Mouse (Mus musculus): ENCODE results near the gene Glt8d2. TPM values are rescaled to one million over a fixed set of nuclear protein-coding genes. Genes with fewer than 3 reads are reported as not detected.

Glt8d2 gene
- 1.3 and 1.7 TPM in 2 replicates for polyA plus RNA-seq (2015; fragmentation: Nextera tagmentation; extraction: Ambion mirVana)

DNA sequence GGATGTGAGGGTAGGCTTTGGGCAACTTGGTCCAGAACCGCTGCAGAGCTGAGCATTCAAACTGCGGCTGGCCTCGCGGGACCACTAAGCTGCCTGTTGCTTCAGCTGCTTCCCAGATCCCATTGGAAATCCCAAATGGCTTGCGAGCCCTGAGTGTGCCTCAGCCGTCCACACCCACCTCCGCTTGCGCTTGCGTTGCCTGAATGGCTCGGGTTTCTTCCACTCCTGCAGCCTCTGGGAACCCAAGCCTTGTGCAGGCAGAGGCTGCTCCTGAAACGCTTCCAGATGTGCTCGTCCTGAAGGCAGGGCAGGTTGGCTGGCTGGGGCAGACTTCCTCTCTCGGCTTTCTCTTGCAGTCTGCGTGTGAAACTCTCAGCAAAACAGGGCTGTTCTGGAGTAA lies at the start of gene Glt8d2:
Glt8d2 (minus strand) TSS at position 157 of the 400 bp plus-strand sequence.
- ATAC-seq: no peak
- WGBS: 7% methylated on average over 14 of the region's 14 CpGs
- Histone ChIP-seq H3K4me1 (replicated peaks) (peaks cover 7% of the 10 kb centered on the region), H3K9me3 (no peaks in the 10 kb centered on the region), H3K27ac (no peak within 1 kb of the TSS), H3K27me3 (0 out of 2 replicates have a peak, but pooled peaks cover 3% of the 10 kb centered on the region), H3K9ac (replicated peaks) (0 out of 2 replicates have a peak within 1 kb of the TSS, but pooled peaks have one; percentile 32), H3K4me3 (replicated peaks) (no peak within 1 kb of the TSS; the same call in 1 of the 2 replicates), H3K4me2 (replicated peaks) (peak within 1 kb of the TSS; percentile 32), H3K36me3 (no peaks in the 10 kb centered on the region)

DNA sequence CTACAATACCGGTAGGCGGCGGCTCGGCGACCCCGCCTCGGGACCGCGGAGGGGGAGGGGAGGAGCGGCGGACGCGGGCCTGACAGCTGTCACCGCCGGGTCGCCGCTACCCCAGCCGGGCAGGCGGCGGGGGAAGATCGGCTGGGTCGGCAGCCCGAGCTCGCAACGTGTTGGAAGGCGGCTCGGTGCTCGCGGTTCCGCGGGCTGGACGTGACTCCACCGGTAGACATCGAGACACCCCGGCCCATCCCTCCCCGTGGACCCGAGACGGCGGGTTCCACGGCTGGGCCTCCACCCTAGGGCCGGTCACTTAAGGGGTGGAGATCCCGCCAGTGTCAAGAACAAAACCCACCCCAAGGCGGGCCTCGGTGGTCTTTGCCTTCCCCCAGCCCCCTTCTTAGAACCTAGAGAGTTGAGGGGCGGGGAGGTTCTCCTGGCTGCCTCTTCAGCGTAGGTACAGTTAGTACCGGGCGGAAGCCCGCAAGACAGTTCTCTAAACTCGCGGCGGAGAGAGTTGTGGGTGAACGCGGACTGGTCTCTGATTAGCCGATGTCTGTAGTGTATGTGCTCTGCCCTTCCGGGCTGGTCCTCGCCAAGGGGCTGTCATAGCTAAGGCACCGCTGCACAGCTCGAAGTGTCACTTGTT lies 9.0 kb upstream of the Glt8d2 start:
- H3K9ac ChIP-seq (replicated peaks): peak overlapping the region; percentile 87
- H3K27ac ChIP-seq: peak overlapping the region; percentile 87
- H3K36me3 ChIP-seq: peaks cover 8% of the 10 kb centered on the region; the same call in 1 of the 2 replicates
- peak overlapping the region; percentile 89 for H3K4me2 ChIP-seq (replicated peaks)
- peak overlapping the region; percentile 93 for H3K4me3 ChIP-seq (replicated peaks)
- H3K4me1 ChIP-seq (replicated peaks): peaks cover 15% of the 10 kb centered on the region
- peak; percentile 86 for ATAC-seq
- no peaks in the 10 kb centered on the region for H3K9me3 ChIP-seq
- H3K27me3 ChIP-seq: no peaks in the 10 kb centered on the region
- under 1% methylated on average over 38 of the region's 59 CpGs for WGBS

DNA sequence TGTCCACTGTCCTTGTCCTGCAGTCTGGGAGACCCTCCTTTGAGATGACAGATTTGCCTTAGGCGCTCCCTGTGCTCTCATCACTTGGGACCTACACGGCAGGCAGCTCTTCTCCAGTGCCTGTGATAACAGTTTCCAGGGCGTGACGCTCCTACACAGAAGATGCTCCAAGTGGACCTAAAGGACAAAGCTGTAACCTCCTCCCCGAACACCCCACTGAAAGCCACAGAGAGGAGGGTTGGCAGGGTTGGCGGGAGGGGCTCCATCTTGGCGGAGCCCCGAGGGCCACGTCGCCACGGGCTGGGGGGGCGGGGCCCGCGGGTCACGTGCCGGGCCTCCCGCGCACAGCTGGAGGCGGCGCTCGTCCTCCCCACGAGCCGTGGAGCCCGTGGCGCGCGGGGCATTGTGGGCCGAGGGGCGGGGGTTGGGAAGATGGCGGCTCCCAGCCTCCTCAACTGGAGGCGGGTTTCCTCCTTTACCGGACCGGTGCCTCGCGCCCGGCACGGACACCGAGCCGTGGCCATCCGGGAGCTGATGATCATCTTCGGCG lies 8.3 kb upstream of the Glt8d2 start:
- H3K4me3 ChIP-seq (replicated peaks): peak overlapping the region; percentile 93
- peak overlapping the region; percentile 87 for H3K9ac ChIP-seq (replicated peaks)
- H3K27ac ChIP-seq: peak overlapping the region; percentile 87
- H3K9me3 ChIP-seq: no peaks in the 10 kb centered on the region
- under 1% methylated on average over 42 of the region's 42 CpGs for WGBS
- peaks cover 8% of the 10 kb centered on the region; the same call in 1 of the 2 replicates for H3K36me3 ChIP-seq
- peak; percentile 95 for ATAC-seq
- peaks cover 15% of the 10 kb centered on the region for H3K4me1 ChIP-seq (replicated peaks)
- H3K27me3 ChIP-seq: no peaks in the 10 kb centered on the region
- peak overlapping the region; percentile 89 for H3K4me2 ChIP-seq (replicated peaks)

DNA sequence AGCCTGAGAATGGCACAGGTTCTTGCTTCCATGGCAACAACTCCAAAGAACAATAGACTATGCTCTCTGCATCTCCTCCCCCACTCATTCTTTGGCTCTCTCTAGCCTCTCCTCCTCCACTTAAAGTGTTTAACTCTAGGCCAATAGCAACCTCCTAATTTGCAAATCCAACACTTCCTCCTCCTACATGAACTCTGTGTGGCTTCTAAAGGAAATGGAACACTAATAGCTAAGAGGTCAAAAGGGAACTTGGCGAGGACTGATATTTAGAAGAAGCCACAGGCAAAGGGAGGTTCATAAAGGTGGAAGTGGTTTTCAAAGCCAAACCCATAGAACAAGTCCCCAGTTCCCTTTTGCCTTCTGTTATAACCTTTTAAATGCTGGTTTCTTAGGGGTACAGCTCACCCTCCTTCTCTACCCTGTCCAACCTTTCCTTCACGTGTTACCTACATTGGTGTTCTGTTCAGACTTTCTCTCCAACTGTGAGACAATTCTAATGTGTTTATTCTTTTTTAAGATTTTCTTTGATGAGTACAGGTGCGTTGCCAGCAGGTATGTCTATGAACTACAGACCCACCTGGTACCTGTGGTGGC lies 7.0 kb upstream of the Glt8d2 start:
- ATAC-seq: no peak
- Histone ChIP-seq H3K4me1 (replicated peaks) (peaks cover 15% of the 10 kb centered on the region), H3K4me2 (replicated peaks) (no peak overlapping the region), H3K27me3 (no peaks in the 10 kb centered on the region), H3K9ac (replicated peaks) (no peak overlapping the region), H3K27ac (no peak overlapping the region), H3K36me3 (peaks cover 6% of the 10 kb centered on the region; the same call in 1 of the 2 replicates), H3K9me3 (no peaks in the 10 kb centered on the region), H3K4me3 (replicated peaks) (no peak overlapping the region)
- WGBS: 81% methylated on average over 3 of the region's 3 CpGs

DNA sequence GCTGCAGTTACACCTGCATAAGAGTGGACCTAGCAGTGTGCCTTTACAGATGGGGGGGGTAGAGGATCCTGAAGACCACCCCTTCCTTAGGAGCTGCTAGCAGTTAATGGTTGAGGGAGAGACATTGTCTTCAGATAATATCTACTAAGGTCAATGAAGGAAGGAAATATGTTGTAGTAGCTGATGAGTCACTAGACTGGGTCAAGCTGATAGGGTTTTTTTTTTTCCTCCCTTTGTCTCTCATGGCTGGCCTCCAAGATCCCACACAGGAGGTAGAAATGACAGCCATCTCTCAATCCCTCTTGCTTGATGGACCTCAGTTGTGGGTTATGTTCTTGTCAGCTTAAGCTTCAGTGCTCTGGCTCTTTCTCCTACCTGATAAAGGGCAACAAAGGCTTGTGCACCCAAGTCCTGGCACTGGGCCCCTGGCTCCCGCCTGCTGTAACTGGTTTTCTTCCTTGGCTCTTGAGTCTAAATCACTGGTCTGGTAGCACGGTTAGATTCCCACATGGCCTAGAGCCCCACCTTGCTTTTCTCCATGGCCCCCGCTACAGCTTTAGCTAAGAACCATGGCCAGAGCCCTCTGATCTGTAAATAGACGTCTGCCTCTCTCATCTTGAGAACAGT lies 6.1 kb upstream of the Glt8d2 start:
- no peak for ATAC-seq
- no peak overlapping the region for H3K9ac ChIP-seq (replicated peaks)
- no peak overlapping the region for H3K4me2 ChIP-seq (replicated peaks)
- H3K36me3 ChIP-seq: peaks cover 4% of the 10 kb centered on the region; the same call in 1 of the 2 replicates
- H3K4me3 ChIP-seq (replicated peaks): no peak overlapping the region
- peaks cover 15% of the 10 kb centered on the region for H3K4me1 ChIP-seq (replicated peaks)
- 78% methylated on average over 4 of the region's 4 CpGs for WGBS
- H3K27ac ChIP-seq: no peak overlapping the region
- H3K27me3 ChIP-seq: no peaks in the 10 kb centered on the region
- no peaks in the 10 kb centered on the region for H3K9me3 ChIP-seq

DNA sequence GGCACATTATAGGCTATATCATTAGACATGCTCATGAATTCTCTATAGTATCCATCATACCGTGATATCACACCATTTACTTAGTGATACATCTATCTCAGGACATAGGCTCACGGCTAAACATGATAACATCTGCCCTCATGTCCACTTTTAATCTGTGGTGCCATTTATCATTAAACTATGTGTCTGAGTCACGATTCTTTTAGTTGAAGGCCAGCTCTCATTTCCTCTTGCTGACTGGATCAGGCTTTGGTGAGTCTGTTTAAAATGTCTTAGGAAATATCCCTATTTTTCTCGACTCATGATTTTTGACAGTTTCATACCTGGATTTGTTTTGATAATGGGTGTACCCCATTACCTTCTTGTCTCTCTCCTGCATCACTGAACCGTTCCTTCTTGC lies 5.5 kb upstream of the Glt8d2 start, which contains the start of gene Hcfc2:
Hcfc2 (plus strand) TSS at position 205 of the 400 bp plus-strand sequence.
- WGBS: 89% methylated on average over 5 of the region's 5 CpGs

DNA sequence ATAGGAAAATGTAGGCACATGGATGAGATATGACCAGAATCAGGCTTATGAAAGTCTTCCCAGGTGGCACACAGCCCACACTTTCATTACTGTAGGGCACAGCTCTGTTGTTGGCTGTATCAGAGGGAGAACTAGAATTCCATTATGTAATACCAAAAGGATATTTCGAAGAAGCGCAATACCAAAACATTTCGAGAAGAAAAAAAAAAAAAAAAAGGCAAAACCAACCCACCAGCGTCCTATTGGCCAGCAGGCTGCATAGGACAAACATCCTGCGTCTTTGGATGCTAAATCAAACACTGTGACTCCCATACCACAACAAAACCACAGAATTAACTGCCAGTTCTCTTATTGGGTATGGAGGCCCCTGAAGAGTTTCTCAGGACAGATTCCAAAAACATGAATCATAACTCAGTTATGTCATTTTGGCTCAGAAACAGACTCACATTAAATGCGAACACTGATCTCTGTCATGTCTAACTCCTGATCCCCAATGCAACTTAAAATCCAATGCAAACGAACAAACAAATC lies 704 bp downstream of the Glt8d2 start:
- no peak overlapping the region for H3K9ac ChIP-seq (replicated peaks)
- no peak overlapping the region for H3K4me2 ChIP-seq (replicated peaks)
- ATAC-seq: no peak
- no peaks in the 10 kb centered on the region for H3K36me3 ChIP-seq
- no peak overlapping the region for H3K4me3 ChIP-seq (replicated peaks)
- H3K27me3 ChIP-seq: 0 out of 2 replicates have a peak, but pooled peaks cover 3% of the 10 kb centered on the region
- WGBS: 81% methylated on average over 7 of the region's 7 CpGs
- H3K27ac ChIP-seq: no peak overlapping the region
- H3K9me3 ChIP-seq: no peaks in the 10 kb centered on the region
- H3K4me1 ChIP-seq (replicated peaks): peaks cover 7% of the 10 kb centered on the region

More for the DNA sequence above, 5.5 kb upstream of the Glt8d2 start, which contains the start of gene Hcfc2:
- H3K27ac ChIP-seq: no peak within 1 kb of the TSS
- H3K4me1 ChIP-seq (replicated peaks): peaks cover 15% of the 10 kb centered on the region
- no peak within 1 kb of the TSS for H3K4me3 ChIP-seq (replicated peaks)
- no peak within 1 kb of the TSS for H3K9ac ChIP-seq (replicated peaks)
- no peak within 1 kb of the TSS for H3K4me2 ChIP-seq (replicated peaks)
- H3K9me3 ChIP-seq: no peaks in the 10 kb centered on the region
- no peak for ATAC-seq
- H3K36me3 ChIP-seq: no peaks in the 10 kb centered on the region
- no peaks in the 10 kb centered on the region for H3K27me3 ChIP-seq

DNA sequence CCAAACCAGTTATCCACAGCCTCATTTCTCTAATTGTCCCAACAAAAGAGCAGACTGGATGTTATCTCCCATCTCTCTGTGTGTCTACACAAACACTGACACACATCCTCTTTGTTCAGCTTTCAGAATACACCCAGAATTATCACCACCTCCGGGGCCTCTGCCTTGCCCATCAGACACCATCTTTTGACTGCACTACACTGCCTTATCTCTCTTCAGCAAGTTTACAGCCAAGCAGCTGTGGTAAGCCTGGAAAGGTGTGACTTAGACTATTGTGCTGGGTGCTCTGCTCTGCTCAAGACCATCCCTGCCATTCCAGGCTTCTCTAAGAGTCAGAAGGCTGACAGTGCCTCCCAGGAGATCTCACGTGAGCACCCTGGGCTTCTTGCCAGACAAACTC lies 5.0 kb downstream of the Glt8d2 start:
- no peaks in the 10 kb centered on the region for H3K36me3 ChIP-seq
- no peak overlapping the region for H3K9ac ChIP-seq (replicated peaks)
- H3K4me3 ChIP-seq (replicated peaks): no peak overlapping the region
- 93% methylated on average over 2 of the region's 2 CpGs for WGBS
- H3K4me2 ChIP-seq (replicated peaks): no peak overlapping the region
- peaks cover 2% of the 10 kb centered on the region for H3K4me1 ChIP-seq (replicated peaks)
- no peaks in the 10 kb centered on the region for H3K9me3 ChIP-seq
- 0 out of 2 replicates have a peak, but pooled peaks cover 2% of the 10 kb centered on the region for H3K27me3 ChIP-seq
- H3K27ac ChIP-seq: no peak overlapping the region
- no peak for ATAC-seq

DNA sequence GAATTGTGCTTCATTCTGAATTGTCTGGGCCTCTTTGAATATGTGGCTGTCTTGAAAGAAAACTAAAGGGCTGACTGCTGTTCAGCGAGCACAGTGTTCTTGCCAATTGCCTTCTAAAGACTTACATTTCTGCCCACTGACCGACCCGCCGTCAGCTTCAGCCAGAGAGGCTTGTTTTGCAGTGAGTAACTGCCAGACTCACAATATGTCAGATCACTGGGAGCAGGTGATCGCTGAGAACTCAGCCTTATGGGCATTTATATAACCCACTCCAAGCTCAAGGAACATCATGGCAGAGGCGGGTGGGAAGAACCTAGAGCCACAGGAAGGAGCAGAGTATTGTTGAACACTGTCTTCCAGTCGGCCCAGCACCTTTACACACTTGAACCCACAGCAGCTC lies 8.8 kb downstream of the Glt8d2 start:
- H3K4me1 ChIP-seq (replicated peaks): no peaks in the 10 kb centered on the region
- H3K4me3 ChIP-seq (replicated peaks): no peak overlapping the region
- H3K4me2 ChIP-seq (replicated peaks): no peak overlapping the region
- H3K36me3 ChIP-seq: no peaks in the 10 kb centered on the region
- H3K9me3 ChIP-seq: no peaks in the 10 kb centered on the region
- H3K9ac ChIP-seq (replicated peaks): no peak overlapping the region
- no peak overlapping the region for H3K27ac ChIP-seq
- no peaks in the 10 kb centered on the region for H3K27me3 ChIP-seq
- no peak for ATAC-seq
- 83% methylated on average over 7 of the region's 7 CpGs for WGBS

DNA sequence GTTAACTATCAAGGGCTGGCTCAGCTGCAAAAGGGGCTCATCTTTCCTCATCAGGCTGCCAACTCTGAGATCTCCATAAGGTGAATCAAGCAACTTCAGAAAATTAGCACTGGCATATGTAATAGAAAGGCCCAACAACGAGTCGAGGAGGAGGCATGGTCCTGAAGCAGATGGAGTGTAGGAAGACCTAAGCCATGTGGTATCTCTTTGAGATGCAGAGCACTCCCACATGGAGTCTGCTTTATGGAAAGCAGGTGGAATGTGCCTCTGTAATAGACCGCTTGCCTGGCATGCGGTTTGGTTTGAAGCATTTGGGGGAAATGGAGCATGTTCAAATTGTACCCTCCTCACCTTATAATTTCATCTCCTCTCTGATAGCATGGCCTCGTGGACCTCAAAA lies 9.7 kb downstream of the Glt8d2 start:
- ATAC-seq: no peak
- H3K9me3 ChIP-seq: no peaks in the 10 kb centered on the region
- H3K27ac ChIP-seq: no peak overlapping the region
- H3K27me3 ChIP-seq: no peaks in the 10 kb centered on the region
- no peak overlapping the region for H3K4me3 ChIP-seq (replicated peaks)
- H3K9ac ChIP-seq (replicated peaks): no peak overlapping the region
- no peaks in the 10 kb centered on the region for H3K4me1 ChIP-seq (replicated peaks)
- no peaks in the 10 kb centered on the region for H3K36me3 ChIP-seq
- no peak overlapping the region for H3K4me2 ChIP-seq (replicated peaks)
- WGBS: 91% methylated on average over 5 of the region's 5 CpGs

DNA sequence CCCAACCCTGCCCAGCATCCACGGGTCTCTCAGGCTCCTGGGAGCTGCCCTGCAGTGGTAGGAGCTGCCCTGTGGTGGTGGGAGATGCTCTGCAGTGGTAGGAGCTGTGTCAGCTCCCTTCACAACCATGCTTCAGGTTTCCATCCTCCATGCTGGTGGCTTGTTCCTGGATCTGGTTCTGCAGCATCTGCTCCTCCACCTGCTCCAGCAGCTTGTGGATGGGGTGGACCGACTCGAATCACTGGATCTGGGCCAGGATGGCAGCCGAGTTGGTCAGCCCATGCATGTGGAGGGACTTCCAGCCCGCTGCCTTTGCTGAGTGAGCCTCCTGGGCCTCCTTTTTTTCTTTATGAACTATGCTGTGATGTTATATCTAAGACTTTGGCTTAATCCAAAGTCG lies 13.5 kb downstream of the Glt8d2 start:
- H3K4me3 ChIP-seq (replicated peaks): no peak overlapping the region
- H3K9me3 ChIP-seq: no peaks in the 10 kb centered on the region
- no peak overlapping the region for H3K4me2 ChIP-seq (replicated peaks)
- H3K36me3 ChIP-seq: no peaks in the 10 kb centered on the region
- no peaks in the 10 kb centered on the region for H3K27me3 ChIP-seq
- no peak overlapping the region for H3K9ac ChIP-seq (replicated peaks)
- H3K27ac ChIP-seq: no peak overlapping the region
- WGBS: 83% methylated on average over 6 of the region's 6 CpGs
- H3K4me1 ChIP-seq (replicated peaks): no peaks in the 10 kb centered on the region
- no peak for ATAC-seq

DNA sequence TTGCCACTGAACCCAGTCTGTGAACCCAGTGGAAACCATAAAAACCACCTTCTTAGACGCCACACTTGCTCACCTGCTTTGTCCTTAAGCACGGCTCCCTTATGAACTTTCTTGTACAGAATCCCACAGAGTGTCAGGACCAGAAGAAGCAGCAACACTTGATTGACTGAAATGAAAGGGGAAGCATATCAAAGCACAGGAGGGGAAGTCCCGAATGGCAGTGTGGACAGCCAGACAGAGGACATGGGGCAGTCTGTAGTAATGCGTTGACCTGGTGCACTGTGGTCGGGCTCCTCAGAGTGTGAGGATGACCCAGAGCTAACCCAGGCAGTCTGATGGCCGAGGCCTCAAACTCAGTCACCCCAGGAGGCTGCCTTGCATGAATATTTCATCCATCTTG lies 20.2 kb downstream of the Glt8d2 start:
- ATAC-seq: no peak
- 73% methylated on average over 6 of the region's 6 CpGs for WGBS

More for the DNA sequence above, 20.2 kb downstream of the Glt8d2 start:
- Histone ChIP-seq H3K4me2 (replicated peaks) (no peak overlapping the region), H3K9ac (replicated peaks) (no peak overlapping the region), H3K9me3 (no peaks in the 10 kb centered on the region), H3K27me3 (no peaks in the 10 kb centered on the region), H3K4me1 (replicated peaks) (0 out of 2 replicates have a peak, but pooled peaks cover 4% of the 10 kb centered on the region), H3K4me3 (replicated peaks) (no peak overlapping the region), H3K27ac (no peak overlapping the region), H3K36me3 (no peaks in the 10 kb centered on the region)

Measured in midbrain, embryonic 13.5 days (tissue).